Mouse (Mus musculus) liver, postnatal 0 days (tissue): Measurements from ENCODE around the gene Trim13. TPM values are rescaled to one million over a fixed set of nuclear protein-coding genes. Genes with fewer than 3 reads are reported as not detected.

Experiments used
- ATAC-seq: fragments of 200-750 bp; cut with Nextera tagmentation; 2 replicates; pipeline ENCODE4 v1.8.0; 2017; ENCODE audit warnings: mild to moderate bottlenecking, moderate library complexity
- DNase-seq: peaks from one replicate; pipeline ENCODE4 v3.0.0-alpha.2; 2016
- H3K27ac ChIP-seq: fragments of 300-500 bp; sonication (generic); 2 replicates; pipeline ENCODE4 v1.5.1; 2014; ENCODE audit warnings: antibody characterized with exemption, moderate library complexity, mild to moderate bottlenecking, low read depth
- H3K27me3 ChIP-seq: fragments of 300-500 bp; sonication (generic); 2 replicates; pipeline ENCODE4 v1.6.1; 2014; ENCODE audit warnings: low read length, control low read depth, mixed read lengths; ENCODE audit not compliant: insufficient read depth
- H3K36me3 ChIP-seq: fragments of 300-500 bp; sonication (generic); replicated peaks from 2 replicates; pipeline ENCODE4 v1.6.1; 2014; ENCODE audit warnings: mild to moderate bottlenecking, control low read depth, low read length, moderate library complexity, mixed read lengths; ENCODE audit not compliant: insufficient read depth
- H3K4me1 ChIP-seq: fragments of 300-500 bp; sonication (generic); 2 replicates; pipeline ENCODE4 v1.6.1; 2014; ENCODE audit warnings: antibody characterized with exemption, mild to moderate bottlenecking, control low read depth; ENCODE audit not compliant: insufficient read depth
- H3K4me2 ChIP-seq: fragments of 300-500 bp; sonication (generic); 2 replicates; pipeline ENCODE4 v1.6.1; 2014; ENCODE audit warnings: low read depth, mild to moderate bottlenecking, low read length, moderate library complexity, mixed read lengths
- H3K4me3 ChIP-seq: fragments of 300-500 bp; sonication (generic); 2 replicates; pipeline ENCODE4 v1.5.1; 2014; ENCODE audit warnings: low read depth, low read length
- H3K9ac ChIP-seq: fragments of 300-500 bp; sonication (generic); replicated peaks from 2 replicates; pipeline ENCODE4 v1.6.1; 2014; ENCODE audit warnings: mild to moderate bottlenecking, moderate library complexity
- H3K9me3 ChIP-seq: fragments of 300-500 bp; sonication (generic); 2 replicates; pipeline ENCODE4 v1.6.1; 2016; ENCODE audit warnings: mild to moderate bottlenecking, control low read depth, low read length, mixed read lengths
- CTCF ChIP-seq: sonication (generic); IDR thresholded peaks from 2 replicates; pipeline ENCODE4 v1.5.1; 2016; ENCODE audit warnings: antibody characterized with exemption, low read depth
- EP300 ChIP-seq: IDR thresholded peaks from 2 replicates; pipeline ENCODE4 v1.6.1; 2016; ENCODE audit warnings: antibody characterized with exemption, low read depth, mild to moderate bottlenecking
- WGBS: fragments of 180-500 bp; shearing (Covaris S2); extraction: QIAGEN DNeasy Blood & Tissue Kit; methylation state at CpG from one replicate; pipeline ENCODE4 v1.1.7; 2014; ENCODE audit not compliant: insufficient replicate concordance; 5-methylcytosine and 5-hydroxymethylcytosine counted together
- polyA plus RNA-seq: library from polyadenylated mRNA; unstranded; fragments of >200 nt; fragmentation: Nextera tagmentation; extraction: Ambion mirVana; gene quantifications from 2 replicates; pipeline ENCODE4 v1.2.1, GENCODE M21; 2015

The Trim13 gene
- polyA plus RNA-seq, 1 experiment from 2014 or later = 3.6 TPM

- 50% methylated on average over 2 of the region's 2 CpGs for WGBS
- Histone ChIP-seq H3K36me3 (no peaks in the 10 kb centered on the region), H3K4me2 (no peak overlapping the region), H3K27me3 (no peaks in the 10 kb centered on the region), H3K9ac (no peak overlapping the region), H3K9me3 (no peaks in the 10 kb centered on the region), H3K27ac (no peak overlapping the region), H3K4me1 (no peaks in the 10 kb centered on the region), H3K4me3 (no peak overlapping the region)
- ATAC-seq (no peak), DNase-seq (no peak)
- TF ChIP-seq EP300 = no peak
- TF ChIP-seq CTCF = no peak
These were observed 28.7 kb upstream of the Trim13 start for GRCm38 (mm10) chr14:61569344-61569743.

GRCm38 (mm10) chr14:61571366-61571765 is 26.7 kb upstream of the Trim13 start:
- H3K9me3 ChIP-seq = no peaks in the 10 kb centered on the region
- no peak overlapping the region for H3K4me3 ChIP-seq
- WGBS = 15% methylated on average over 4 of the region's 4 CpGs
- H3K27ac ChIP-seq = no peak overlapping the region
- H3K36me3 ChIP-seq = no peaks in the 10 kb centered on the region
- no peak overlapping the region for H3K9ac ChIP-seq
- no peak overlapping the region for H3K4me2 ChIP-seq
- no peak for ATAC-seq
- no peaks in the 10 kb centered on the region for H3K4me1 ChIP-seq
- peak; percentile 90 for DNase-seq
- TF ChIP-seq EP300 (no peak), CTCF (peak; percentile 95)
- no peaks in the 10 kb centered on the region for H3K27me3 ChIP-seq

DNA sequence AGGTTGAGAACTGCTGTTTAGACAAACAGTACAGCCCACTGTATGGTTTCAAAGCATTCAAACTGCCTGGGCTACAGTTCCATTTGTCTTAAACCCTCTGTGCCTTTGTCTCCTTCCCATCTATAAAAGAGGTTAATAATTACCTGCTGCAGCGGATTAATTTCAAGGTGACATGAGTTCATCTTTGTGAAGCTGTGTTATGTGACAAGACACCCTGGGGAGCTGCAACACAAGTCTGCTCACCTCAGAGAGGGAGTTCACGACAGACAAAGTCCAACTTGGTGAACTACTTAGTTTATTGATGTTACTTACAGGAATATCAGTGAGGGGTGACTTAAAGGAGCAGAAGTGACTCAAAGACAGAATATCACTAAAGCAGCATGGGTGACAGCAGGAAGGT is 25.9 kb upstream of the Trim13 start:
- ATAC-seq (no peak), DNase-seq (no peak)
- Histone ChIP-seq H3K9ac (no peak overlapping the region), H3K9me3 (no peaks in the 10 kb centered on the region), H3K4me1 (no peaks in the 10 kb centered on the region), H3K4me2 (no peak overlapping the region), H3K27ac (no peak overlapping the region), H3K36me3 (no peaks in the 10 kb centered on the region), H3K4me3 (no peak overlapping the region), H3K27me3 (no peaks in the 10 kb centered on the region)
- 74% methylated on average over 2 of the region's 2 CpGs for WGBS
- TF ChIP-seq EP300 (no peak), CTCF (no peak)

DNA sequence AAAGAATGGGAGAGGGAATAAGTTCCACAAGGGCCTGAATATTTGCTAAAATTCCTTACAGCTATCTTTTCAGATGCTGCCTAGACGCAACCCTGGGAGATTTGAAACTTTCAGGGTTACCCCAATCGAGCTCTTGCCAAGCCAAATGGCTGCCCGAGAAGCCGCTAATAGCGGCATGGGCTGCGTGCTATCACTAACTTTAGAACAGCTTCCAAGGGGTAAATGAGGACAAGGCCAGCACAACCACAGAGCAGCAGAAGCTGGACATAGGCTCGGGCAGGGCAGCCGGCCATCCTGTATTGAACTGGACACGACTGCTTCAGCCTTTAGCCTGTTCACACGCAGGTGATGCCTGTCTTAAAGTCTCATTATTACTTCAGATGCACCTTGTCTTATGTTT is 23.0 kb upstream of the Trim13 start:
- no peaks in the 10 kb centered on the region for H3K9me3 ChIP-seq
- TF ChIP-seq CTCF = no peak
- TF ChIP-seq EP300 = no peak
- DNase-seq (no peak), ATAC-seq (no peak)
- 84% methylated on average over 10 of the region's 10 CpGs for WGBS
- no peaks in the 10 kb centered on the region for H3K27me3 ChIP-seq
- H3K27ac ChIP-seq = no peak overlapping the region
- no peak overlapping the region for H3K4me3 ChIP-seq
- no peak overlapping the region for H3K9ac ChIP-seq
- H3K4me2 ChIP-seq = no peak overlapping the region
- H3K36me3 ChIP-seq = no peaks in the 10 kb centered on the region
- H3K4me1 ChIP-seq = no peaks in the 10 kb centered on the region

DNA sequence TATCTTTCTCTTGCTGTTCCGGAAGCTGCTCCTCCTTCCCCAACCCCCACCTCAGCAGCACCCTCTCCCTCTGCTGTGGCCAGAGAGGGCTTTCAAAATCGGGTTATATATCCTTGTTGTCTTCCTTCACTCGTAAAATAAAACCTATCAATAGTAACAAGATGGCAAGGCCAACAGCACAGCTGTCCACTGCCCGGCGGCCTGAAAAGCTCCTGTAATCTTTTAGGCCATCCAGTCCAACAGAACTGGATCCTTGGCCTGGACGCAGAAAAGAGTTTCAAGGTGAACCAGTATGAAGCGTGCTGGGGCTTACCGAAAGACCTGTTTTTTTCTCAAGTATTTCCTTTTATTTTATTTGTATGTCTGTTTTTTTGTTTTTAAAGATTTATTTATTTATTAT is 22.1 kb upstream of the Trim13 start:
- no peaks in the 10 kb centered on the region for H3K9me3 ChIP-seq
- no peaks in the 10 kb centered on the region for H3K27me3 ChIP-seq
- no peak overlapping the region for H3K4me3 ChIP-seq
- no peak overlapping the region for H3K4me2 ChIP-seq
- no peaks in the 10 kb centered on the region for H3K36me3 ChIP-seq
- no peaks in the 10 kb centered on the region for H3K4me1 ChIP-seq
- no peak for ATAC-seq
- no peak for TF ChIP-seq CTCF
- no peak for TF ChIP-seq EP300
- WGBS = 79% methylated on average over 8 of the region's 8 CpGs
- H3K9ac ChIP-seq = no peak overlapping the region
- H3K27ac ChIP-seq = no peak overlapping the region
- no peak for DNase-seq

GRCm38 (mm10) chr14:61589288-61590065 is 8.6 kb upstream of the Trim13 start:
- 29% methylated on average over 4 of the region's 4 CpGs for WGBS

More at GRCm38 (mm10) chr14:61589288-61590065, 8.6 kb upstream of the Trim13 start:
- Histone ChIP-seq H3K9me3 (no peaks in the 10 kb centered on the region), H3K27me3 (no peaks in the 10 kb centered on the region), H3K9ac (no peak overlapping the region), H3K36me3 (no peaks in the 10 kb centered on the region), H3K27ac (no peak overlapping the region; the same call in 1 of the 2 replicates), H3K4me2 (no peak overlapping the region), H3K4me3 (no peak overlapping the region), H3K4me1 (no peaks in the 10 kb centered on the region)
- no peak for DNase-seq
- TF ChIP-seq CTCF (no peak; the same call in 1 of the 2 replicates), EP300 (no peak)
- no peak for ATAC-seq
